Mouse (Mus musculus) layer of hippocampus, adult 9-11 months (tissue): ENCODE results near the gene 4930518I15Rik.
A peak's percentile ranks its signal among the peaks of the same experiment; 100 is the strongest.
"Not testable (repeated sequence)": the region's sequence is repeated elsewhere in the genome, so short reads cannot be mapped to it uniquely, and the experiment has no call there.

Experiments used
- DNase-seq: peaks from one replicate; pipeline ENCODE4 v3.0.0; 2022

Gene 4930518I15Rik

DNA sequence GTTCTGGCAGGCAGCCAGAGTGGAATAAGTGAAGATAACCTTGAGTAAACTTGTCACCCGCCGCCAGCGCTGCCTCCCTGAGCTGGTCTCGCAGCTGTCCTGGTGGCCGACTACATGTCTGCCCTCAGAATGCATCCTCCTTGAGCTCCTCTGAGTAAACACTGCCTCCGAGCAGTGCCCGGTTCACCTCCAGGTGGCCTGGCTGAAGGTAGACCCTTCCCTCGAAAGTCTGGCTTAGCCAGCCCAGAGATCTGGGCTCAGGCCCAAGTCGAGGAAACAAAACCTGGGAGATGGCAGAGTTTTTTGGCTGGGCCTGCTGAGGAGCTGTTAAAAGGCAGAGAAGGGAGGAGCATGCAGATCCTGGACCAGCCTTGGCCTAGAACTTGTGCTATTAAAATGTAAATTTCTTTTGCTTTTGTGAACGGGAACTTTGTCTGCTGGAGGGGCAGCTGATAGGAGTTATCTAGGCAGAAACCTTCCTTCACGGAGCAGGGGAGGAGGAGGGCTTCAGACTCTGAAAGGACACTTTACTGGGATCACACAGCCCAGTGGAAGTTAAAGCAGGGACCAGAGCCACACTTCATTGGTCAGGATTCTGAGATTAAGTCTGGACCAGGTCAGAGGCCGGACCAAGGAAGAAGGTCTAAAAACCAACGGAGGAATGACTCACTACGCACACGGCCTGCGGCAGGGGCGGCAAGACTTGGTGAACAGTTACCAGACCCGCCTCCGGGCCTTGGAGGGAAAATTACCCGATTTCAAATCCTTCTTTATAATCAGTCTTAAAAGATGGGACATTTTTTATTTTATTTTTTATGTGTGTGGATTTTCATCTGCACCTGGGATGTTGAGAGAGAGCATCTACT, 15.7 kb downstream of the 4930518I15Rik start:
- DNase-seq, result no peak

- DNase-seq, result peak; percentile 58
These were observed 16.5 kb downstream of the 4930518I15Rik start for GRCm38 (mm10) chr2:156841028-156841840.

GRCm38 (mm10) chr2:156840301-156841027, 17.3 kb downstream of the 4930518I15Rik start:
- DNase-seq, result no peak

DNA sequence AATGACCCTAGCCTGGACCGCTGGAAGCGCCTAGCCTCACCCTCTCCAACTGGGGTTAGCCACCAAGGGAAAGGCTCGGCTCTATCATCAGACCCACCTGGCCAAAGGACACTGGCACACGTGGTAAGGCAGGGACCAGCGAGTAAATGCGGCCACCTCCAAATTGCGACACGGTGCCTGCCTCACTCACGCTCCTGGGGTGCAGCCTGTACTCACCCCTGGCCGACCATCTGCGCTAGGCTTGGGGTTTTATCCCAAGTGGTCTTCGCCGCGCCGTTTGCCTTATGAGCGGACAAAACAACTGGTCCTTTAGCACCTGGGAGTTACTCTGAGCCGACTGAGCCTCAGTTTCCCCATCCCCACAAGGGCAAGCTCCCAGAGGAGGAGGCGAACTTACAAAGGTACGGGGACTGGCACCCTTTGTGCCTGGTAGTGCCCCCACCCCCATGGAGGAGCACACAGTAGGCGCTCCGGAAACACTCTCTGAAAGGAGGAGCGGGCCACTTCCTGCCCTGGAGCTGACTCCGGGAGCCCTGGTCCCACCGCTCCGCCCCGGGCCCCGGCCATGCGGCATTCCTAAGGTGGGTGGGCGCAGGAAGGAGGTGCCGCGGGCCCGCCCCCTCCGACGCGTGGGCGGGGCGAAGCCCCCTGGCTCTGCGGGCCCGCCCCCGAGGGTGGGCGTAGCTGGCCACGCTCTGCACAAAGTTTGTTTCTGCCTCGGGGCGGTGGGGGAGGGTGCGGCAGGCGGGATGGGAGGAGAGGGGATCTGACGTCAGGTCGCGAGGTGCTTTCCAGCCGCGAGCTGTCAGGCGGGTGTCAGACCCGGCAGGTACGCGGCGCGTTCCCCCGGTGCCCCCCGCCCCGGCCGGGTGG, 18.2 kb downstream of the 4930518I15Rik start, which contains the start of gene Tgif2:
Gene Tgif2, plus strand, starts transcription at position 689 of the 873 bp plus-strand sequence.
- DNase-seq, result no peak

- DNase-seq, result no peak
These were observed 18.9 kb downstream of the 4930518I15Rik start for GRCm38 (mm10) chr2:156838839-156839238.

DNA sequence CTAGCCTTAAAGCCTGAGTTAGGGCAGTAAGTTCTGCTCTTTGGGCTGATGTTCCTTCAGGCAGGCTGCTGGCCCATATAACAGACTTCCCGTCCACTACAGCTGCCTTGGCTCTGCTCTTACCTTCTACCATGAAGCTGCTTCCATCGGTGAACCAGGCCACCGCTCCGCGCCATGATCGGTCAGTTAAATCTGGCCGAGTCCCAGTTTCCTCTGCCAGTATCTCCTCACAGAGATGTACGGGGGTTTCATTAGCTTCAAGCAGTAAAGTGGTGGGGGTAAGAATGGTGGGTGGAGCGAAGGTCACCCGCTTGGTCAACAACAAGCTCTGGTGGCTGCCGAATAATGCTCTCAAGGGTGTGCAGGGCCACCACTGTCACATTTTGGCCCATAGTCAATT, 23.4 kb downstream of the 4930518I15Rik start:
- no peak for DNase-seq

DNA sequence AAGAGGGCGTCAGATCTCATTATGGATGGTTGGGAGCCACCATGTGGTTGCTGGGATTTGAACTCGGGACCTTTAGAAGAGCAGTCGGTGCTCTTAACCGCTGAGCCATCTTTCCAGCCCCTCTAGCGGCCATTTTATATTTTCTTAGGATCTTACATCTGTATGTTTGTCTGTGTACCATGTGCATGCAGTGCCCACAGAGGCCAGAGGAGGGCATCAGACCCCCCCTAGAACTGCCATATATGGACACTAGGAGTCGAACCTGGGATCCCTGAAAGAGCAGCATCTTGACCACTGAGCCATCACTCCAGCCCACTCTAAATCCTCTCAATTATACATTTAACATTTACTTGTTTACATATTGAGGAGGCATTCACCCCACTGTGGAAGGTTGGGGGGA, 32.6 kb downstream of the 4930518I15Rik start:
- DNase-seq, result not testable (repeated sequence)

- no peak for DNase-seq
These were observed 41.6 kb downstream of the 4930518I15Rik start for GRCm38 (mm10) chr2:156816116-156816515.

DNA sequence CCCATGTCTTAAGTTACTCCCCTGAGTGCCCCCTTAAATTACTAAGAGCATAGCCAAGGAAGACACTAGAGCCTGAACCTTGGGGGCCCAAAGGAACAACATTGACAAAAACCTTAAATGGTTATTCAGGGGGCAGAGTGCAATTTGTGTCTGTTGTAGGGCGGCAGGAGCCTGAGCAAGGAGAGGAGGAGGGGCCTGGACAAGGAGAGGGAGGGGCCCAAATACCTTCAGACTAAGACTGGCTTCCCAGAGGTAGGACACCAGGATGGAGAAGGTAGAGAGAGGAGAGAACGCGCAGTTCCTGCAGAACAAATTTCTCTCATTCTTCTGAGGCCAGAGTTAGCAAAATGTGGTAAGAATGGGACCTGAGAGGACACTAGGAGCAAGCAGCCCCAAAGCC, 42.3 kb downstream of the 4930518I15Rik start:
- DNase-seq, result no peak

- no peak for DNase-seq
These were observed 42.9 kb downstream of the 4930518I15Rik start for GRCm38 (mm10) chr2:156814893-156815292.

DNA sequence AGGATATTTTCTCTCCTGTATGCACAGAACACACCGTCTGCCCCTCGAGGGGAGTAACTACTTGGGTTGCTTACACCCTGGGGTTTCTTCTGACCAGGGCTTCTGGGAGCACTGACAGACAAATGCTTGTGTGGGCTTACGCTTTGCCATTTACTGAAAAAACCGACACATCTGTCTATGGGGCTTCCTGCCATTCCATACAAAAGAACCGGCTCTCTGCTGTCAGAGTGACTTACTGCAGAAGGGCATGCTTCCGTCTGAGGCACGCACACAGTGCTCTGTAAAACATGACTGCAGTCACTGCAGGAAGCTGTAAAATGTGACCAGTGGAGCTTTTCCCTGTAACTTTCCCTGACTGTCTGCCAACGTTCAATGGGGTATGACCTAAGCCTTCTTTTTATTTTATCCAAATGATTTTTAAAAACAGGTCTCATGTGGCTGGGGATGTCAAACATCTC, 43.4 kb downstream of the 4930518I15Rik start:
- no peak for DNase-seq

DNA sequence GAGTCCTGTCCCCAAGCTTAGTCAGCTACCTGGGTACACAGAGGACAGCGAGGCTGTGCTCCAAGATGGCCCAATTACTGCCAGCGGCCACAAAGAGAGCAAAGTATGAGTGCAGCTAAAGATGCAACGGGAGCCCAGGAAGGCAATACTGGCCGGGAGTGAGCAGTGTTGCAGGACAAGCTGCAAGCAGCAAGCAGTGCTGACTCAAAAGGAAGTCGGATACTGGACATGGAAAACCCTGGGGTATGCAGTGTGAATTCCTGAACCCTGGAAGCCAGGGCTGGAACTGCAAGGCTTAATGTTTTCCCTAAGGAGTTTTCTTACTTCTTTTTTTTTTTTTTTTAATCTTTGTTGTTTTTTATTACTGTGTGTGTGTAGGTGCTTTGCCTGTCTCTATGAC, 46.2 kb downstream of the 4930518I15Rik start:
- no peak for DNase-seq

GRCm38 (mm10) chr2:156810716-156811115, 47.0 kb downstream of the 4930518I15Rik start:
- DNase-seq, result no peak

DNA sequence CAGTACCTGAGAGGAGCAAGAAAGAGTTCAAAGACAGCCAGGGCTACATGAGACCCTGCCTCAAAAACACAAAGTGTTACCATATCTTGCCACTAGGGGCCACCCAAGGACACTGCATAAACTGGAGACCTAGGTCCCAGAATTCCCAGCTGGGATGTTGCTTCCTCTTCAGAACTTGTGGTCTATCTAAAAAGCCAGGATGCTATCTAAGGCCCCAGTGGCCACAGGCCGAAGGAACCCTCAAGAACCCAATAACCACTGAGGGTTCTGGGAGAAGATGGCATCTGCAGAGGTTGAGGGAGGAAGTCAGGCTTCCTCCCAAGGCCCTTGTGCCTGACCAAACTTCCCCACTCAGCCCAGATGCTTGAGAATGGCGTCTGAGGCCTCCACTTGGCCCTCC, 48.2 kb downstream of the 4930518I15Rik start:
- peak; percentile 38 for DNase-seq

GRCm38 (mm10) chr2:156806886-156807285, 50.9 kb downstream of the 4930518I15Rik start:
- no peak for DNase-seq
